Mouse (Mus musculus) kidney, embryonic 14.5 days (tissue): ENCODE results near the gene Vwa8. TPM values are rescaled to one million over a fixed set of nuclear protein-coding genes. Genes with fewer than 3 reads are reported as not detected.

Experiments
- ATAC-seq: fragments of 200-750 bp; cut with Nextera tagmentation; 2 replicates; pipeline ENCODE4 v1.8.0; 2017; ENCODE audit warnings: moderate number of reproducible peaks, mild to moderate bottlenecking, moderate TSS enrichment, moderate library complexity; ENCODE audit not compliant: low FRiP score, low TSS enrichment
- H3K27ac ChIP-seq: fragments of 300-500 bp; sonication (generic); 2 replicates; pipeline ENCODE4 v1.5.1; 2014; ENCODE audit warnings: low read depth, mild to moderate bottlenecking, low read length, moderate library complexity, mixed read lengths
- H3K27me3 ChIP-seq: fragments of 300-500 bp; sonication (generic); 2 replicates; pipeline ENCODE4 v1.6.1; 2014; ENCODE audit warnings: mild to moderate bottlenecking, low read length; ENCODE audit not compliant: control insufficient read depth, insufficient read depth
- H3K36me3 ChIP-seq: fragments of 300-500 bp; sonication (generic); 2 replicates; pipeline ENCODE4 v1.6.1; 2014; ENCODE audit warnings: low read length, mixed read lengths; ENCODE audit not compliant: control insufficient read depth, insufficient read depth
- H3K4me1 ChIP-seq: fragments of 300-500 bp; sonication (generic); 2 replicates; pipeline ENCODE4 v1.6.1; 2014; ENCODE audit warnings: low read length, mixed read lengths; ENCODE audit not compliant: control insufficient read depth, insufficient read depth
- H3K4me2 ChIP-seq: fragments of 300-500 bp; sonication (generic); replicated peaks from 2 replicates; pipeline ENCODE4 v1.6.1; 2014; ENCODE audit warnings: low read depth, mild to moderate bottlenecking, low read length
- H3K4me3 ChIP-seq: fragments of 300-500 bp; sonication (generic); 2 replicates; pipeline ENCODE4 v1.5.1; 2014; ENCODE audit warnings: mild to moderate bottlenecking, low read length
- H3K9ac ChIP-seq: fragments of 300-500 bp; sonication (generic); 2 replicates; pipeline ENCODE4 v1.6.1; 2014; ENCODE audit warnings: low read depth, mild to moderate bottlenecking, low read length, moderate library complexity
- H3K9me3 ChIP-seq: fragments of 300-500 bp; sonication (generic); 2 replicates; pipeline ENCODE4 v1.6.1; 2016; ENCODE audit warnings: low read length; ENCODE audit not compliant: control insufficient read depth
- WGBS: fragments of 180-500 bp; shearing (Covaris S2); extraction: QIAGEN DNeasy Blood & Tissue Kit; methylation state at CpG from one replicate; pipeline ENCODE4 v1.1.7; 2014; 5-methylcytosine and 5-hydroxymethylcytosine counted together
- polyA plus RNA-seq: library from polyadenylated mRNA; unstranded; fragments of >200 nt; fragmentation: Nextera tagmentation; extraction: Ambion mirVana; gene quantifications from 2 replicates; pipeline ENCODE4 v1.2.1, GENCODE M21; 2014

Gene Vwa8
- polyA plus RNA-seq, 1 experiment from 2014 or later = 15.5 TPM

GRCm38 (mm10) chr14:78831158-78831557 lies 17.7 kb upstream of the Vwa8 start:
- no peaks in the 10 kb centered on the region for H3K36me3 ChIP-seq
- H3K9me3 ChIP-seq = no peaks in the 10 kb centered on the region
- 91% methylated on average over 4 of the region's 4 CpGs for WGBS
- H3K9ac ChIP-seq = no peak overlapping the region
- H3K4me2 ChIP-seq = no peak overlapping the region
- no peak for ATAC-seq
- H3K4me1 ChIP-seq = no peaks in the 10 kb centered on the region
- H3K27ac ChIP-seq = no peak overlapping the region
- no peak overlapping the region for H3K4me3 ChIP-seq
- no peaks in the 10 kb centered on the region for H3K27me3 ChIP-seq

GRCm38 (mm10) chr14:78847948-78848347 lies 904 bp upstream of the Vwa8 start:
- WGBS = 53% methylated on average over 1 of the region's 1 CpGs
- Histone ChIP-seq H3K9me3 (no peaks in the 10 kb centered on the region), H3K9ac (no peak overlapping the region), H3K27ac (0 out of 2 replicates have a peak overlapping the region, but pooled peaks have one; percentile 92), H3K27me3 (no peaks in the 10 kb centered on the region), H3K4me2 (peak overlapping the region; percentile 63; the same call in 1 of the 2 replicates), H3K4me3 (no peak overlapping the region; the same call in 1 of the 2 replicates), H3K4me1 (peaks cover 8% of the 10 kb centered on the region; the same call in 1 of the 2 replicates), H3K36me3 (no peaks in the 10 kb centered on the region)
- no peak for ATAC-seq

- WGBS = 2% methylated on average over 3 of the region's 3 CpGs
- ATAC-seq = peak; percentile 68; the same call in 1 of the 2 replicates
- peak overlapping the region; percentile 82 for H3K9ac ChIP-seq
Measured at GRCm38 (mm10) chr14:78848477-78848876, 375 bp upstream of the Vwa8 start.

GRCm38 (mm10) chr14:78849961-78850578 lies 1.2 kb downstream of the Vwa8 start:
- WGBS = 62% methylated on average over 5 of the region's 5 CpGs
- no peak overlapping the region for H3K27ac ChIP-seq
- no peaks in the 10 kb centered on the region for H3K36me3 ChIP-seq
- no peaks in the 10 kb centered on the region for H3K27me3 ChIP-seq
- no peaks in the 10 kb centered on the region for H3K9me3 ChIP-seq
- H3K4me2 ChIP-seq = peak overlapping the region; percentile 63; the same call in 1 of the 2 replicates
- H3K9ac ChIP-seq = no peak overlapping the region
- peaks cover 8% of the 10 kb centered on the region; the same call in 1 of the 2 replicates for H3K4me1 ChIP-seq
- no peak for ATAC-seq
- H3K4me3 ChIP-seq = peak overlapping the region; percentile 66; the same call in 1 of the 2 replicates

More at GRCm38 (mm10) chr14:78848477-78848876, 375 bp upstream of the Vwa8 start:
- Histone ChIP-seq H3K9me3 (no peaks in the 10 kb centered on the region), H3K27me3 (no peaks in the 10 kb centered on the region), H3K4me1 (peaks cover 8% of the 10 kb centered on the region; the same call in 1 of the 2 replicates), H3K27ac (peak overlapping the region; percentile 92), H3K4me2 (peak overlapping the region; percentile 63), H3K36me3 (no peaks in the 10 kb centered on the region), H3K4me3 (peak overlapping the region; percentile 66)

GRCm38 (mm10) chr14:78850666-78851065 lies 1.8 kb downstream of the Vwa8 start:
- Histone ChIP-seq H3K4me2 (no peak overlapping the region; the same call in 1 of the 2 replicates), H3K27ac (no peak overlapping the region), H3K9ac (no peak overlapping the region), H3K27me3 (no peaks in the 10 kb centered on the region), H3K36me3 (no peaks in the 10 kb centered on the region), H3K9me3 (no peaks in the 10 kb centered on the region), H3K4me1 (peaks cover 8% of the 10 kb centered on the region; the same call in 1 of the 2 replicates), H3K4me3 (no peak overlapping the region)
- WGBS = 15% methylated on average over 8 of the region's 8 CpGs
- ATAC-seq = no peak

- no peak overlapping the region for H3K27ac ChIP-seq
- H3K4me2 ChIP-seq = no peak overlapping the region
- H3K27me3 ChIP-seq = no peaks in the 10 kb centered on the region
- peaks cover 8% of the 10 kb centered on the region; the same call in 1 of the 2 replicates for H3K4me1 ChIP-seq
- H3K9ac ChIP-seq = no peak overlapping the region
- H3K36me3 ChIP-seq = no peaks in the 10 kb centered on the region
- H3K4me3 ChIP-seq = no peak overlapping the region
- WGBS = 68% methylated on average over 3 of the region's 3 CpGs
- H3K9me3 ChIP-seq = no peaks in the 10 kb centered on the region
- ATAC-seq = no peak
Measured at GRCm38 (mm10) chr14:78851366-78851765, 2.5 kb downstream of the Vwa8 start.

- H3K27ac ChIP-seq = no peak overlapping the region
- H3K9me3 ChIP-seq = no peaks in the 10 kb centered on the region
- peaks cover 8% of the 10 kb centered on the region; the same call in 1 of the 2 replicates for H3K4me1 ChIP-seq
- no peak overlapping the region for H3K9ac ChIP-seq
- 87% methylated on average over 5 of the region's 5 CpGs for WGBS
- no peak for ATAC-seq
- H3K4me2 ChIP-seq = no peak overlapping the region
- no peaks in the 10 kb centered on the region for H3K27me3 ChIP-seq
- no peaks in the 10 kb centered on the region for H3K36me3 ChIP-seq
- H3K4me3 ChIP-seq = no peak overlapping the region
Measured at GRCm38 (mm10) chr14:78852401-78853246, 3.8 kb downstream of the Vwa8 start.

GRCm38 (mm10) chr14:78861156-78861555 lies 12.3 kb downstream of the Vwa8 start:
- H3K4me2 ChIP-seq = no peak overlapping the region
- H3K4me3 ChIP-seq = no peak overlapping the region
- H3K27me3 ChIP-seq = no peaks in the 10 kb centered on the region
- no peak overlapping the region for H3K27ac ChIP-seq
- H3K36me3 ChIP-seq = no peaks in the 10 kb centered on the region
- no peak for ATAC-seq
- H3K4me1 ChIP-seq = no peaks in the 10 kb centered on the region
- H3K9ac ChIP-seq = no peak overlapping the region
- H3K9me3 ChIP-seq = no peaks in the 10 kb centered on the region
- 96% methylated on average over 5 of the region's 5 CpGs for WGBS

- no peak for ATAC-seq
- Histone ChIP-seq H3K27me3 (no peaks in the 10 kb centered on the region), H3K4me1 (no peaks in the 10 kb centered on the region), H3K9me3 (no peaks in the 10 kb centered on the region), H3K9ac (no peak overlapping the region), H3K4me2 (no peak overlapping the region), H3K4me3 (no peak overlapping the region), H3K27ac (no peak overlapping the region), H3K36me3 (no peaks in the 10 kb centered on the region; the same call in 1 of the 2 replicates)
- 43% methylated on average over 2 of the region's 2 CpGs for WGBS
Measured at GRCm38 (mm10) chr14:78870036-78870435, 21.2 kb downstream of the Vwa8 start.
